Mouse (Mus musculus) retina, postnatal 1 day (tissue): ENCODE results near the gene Elf3.
A peak's percentile ranks its signal among the peaks of the same experiment; 100 is the strongest.
"Not testable (repeated sequence)": the region's sequence is repeated elsewhere in the genome, so short reads cannot be mapped to it uniquely, and the experiment has no call there.

ENCODE experiments used
- DNase-seq: peaks from one replicate; pipeline ENCODE4 v3.0.0-alpha.2; 2012

Gene Elf3

DNA sequence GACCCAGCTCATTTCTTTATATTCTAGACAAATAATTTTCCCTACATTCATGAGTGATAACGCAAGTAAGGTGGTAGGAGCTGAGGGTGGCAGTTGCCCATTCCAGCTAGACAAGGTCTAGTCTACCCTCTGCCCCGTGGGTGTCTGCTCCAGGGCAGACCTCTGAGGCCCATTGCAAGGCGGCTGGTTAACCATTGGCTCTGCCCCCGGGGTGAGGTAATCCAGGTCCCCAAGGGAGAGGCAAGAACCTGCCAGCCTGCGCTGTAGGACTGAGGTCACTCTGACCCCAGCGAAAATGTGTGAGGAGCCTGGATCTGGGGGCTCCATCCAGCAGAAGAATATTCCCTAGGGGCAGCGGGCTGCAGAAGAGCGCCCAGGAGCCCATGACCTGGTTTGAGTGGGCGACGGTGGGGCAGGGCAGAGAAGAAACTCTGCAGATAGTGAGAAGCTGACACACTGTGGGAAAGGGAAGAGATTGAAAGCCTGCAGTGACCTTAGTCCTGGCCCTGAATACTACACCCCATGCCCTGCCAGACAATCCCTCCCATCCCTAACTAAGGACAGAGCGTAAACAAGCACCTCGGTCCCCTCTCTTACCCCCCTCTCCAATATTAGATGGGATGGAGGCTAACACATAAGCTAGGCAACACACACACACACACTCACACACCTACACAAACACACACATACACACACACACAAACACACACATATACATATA, 21.1 kb downstream of the Elf3 start:
- DNase-seq = no peak

DNA sequence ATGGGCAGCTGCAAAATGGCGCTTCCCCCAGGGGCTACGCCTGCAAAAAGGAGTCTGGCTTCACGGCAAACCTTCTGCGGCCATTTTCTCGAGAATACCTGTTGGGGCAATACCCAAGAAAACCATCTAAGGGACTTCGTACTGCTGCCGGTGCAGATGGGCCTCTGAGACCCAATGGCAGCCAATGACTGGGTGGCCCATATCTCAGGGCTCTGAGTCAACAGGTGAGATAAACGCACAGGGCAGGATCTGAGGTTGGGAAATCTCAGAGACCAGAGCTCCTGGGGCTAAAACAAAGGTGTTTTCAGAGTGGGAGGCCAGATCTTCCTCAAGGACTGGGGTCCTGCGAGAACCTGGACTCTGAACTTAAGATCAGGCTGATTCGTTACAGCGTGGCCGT, 23.6 kb downstream of the Elf3 start:
- no peak for DNase-seq

DNA sequence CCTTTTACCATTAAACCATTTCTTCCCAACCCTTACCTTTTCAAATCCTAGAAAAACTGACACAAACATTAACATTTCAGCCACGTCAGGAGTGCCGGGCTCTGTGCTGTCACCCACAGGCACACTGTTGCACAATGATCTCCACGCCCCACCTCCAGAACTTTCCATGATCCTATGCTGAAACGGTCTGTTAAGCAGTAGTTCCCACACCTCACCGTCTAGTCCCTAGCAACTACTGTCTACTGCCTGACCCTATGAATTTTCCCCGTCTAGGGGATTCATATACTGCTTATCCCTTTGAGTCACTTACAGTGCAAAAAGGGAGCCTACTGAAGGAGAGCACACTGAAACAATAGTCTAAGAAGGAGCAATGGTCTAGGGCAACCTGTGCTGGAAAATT, 24.4 kb downstream of the Elf3 start:
- DNase-seq = no peak

DNA sequence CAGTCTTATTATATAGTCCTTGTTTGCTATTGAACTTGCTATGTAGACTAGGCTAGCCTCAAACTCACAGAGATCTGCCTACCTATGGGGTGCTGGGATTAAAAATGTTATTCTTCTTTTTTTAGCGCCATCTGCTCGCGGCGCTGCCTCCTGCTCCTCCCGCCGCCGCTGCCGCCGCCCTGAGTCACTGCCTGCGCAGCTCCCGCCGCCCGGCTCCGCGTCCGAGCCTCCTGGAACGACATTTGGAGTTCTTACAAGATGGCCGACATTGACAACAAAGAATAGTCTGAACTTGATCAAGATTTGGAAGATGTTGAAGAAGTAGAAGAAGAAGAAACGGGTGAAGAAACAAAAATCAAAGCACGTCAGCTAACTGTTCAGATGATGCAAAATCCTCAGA, 26.5 kb downstream of the Elf3 start:
- DNase-seq = not testable (repeated sequence)

DNA sequence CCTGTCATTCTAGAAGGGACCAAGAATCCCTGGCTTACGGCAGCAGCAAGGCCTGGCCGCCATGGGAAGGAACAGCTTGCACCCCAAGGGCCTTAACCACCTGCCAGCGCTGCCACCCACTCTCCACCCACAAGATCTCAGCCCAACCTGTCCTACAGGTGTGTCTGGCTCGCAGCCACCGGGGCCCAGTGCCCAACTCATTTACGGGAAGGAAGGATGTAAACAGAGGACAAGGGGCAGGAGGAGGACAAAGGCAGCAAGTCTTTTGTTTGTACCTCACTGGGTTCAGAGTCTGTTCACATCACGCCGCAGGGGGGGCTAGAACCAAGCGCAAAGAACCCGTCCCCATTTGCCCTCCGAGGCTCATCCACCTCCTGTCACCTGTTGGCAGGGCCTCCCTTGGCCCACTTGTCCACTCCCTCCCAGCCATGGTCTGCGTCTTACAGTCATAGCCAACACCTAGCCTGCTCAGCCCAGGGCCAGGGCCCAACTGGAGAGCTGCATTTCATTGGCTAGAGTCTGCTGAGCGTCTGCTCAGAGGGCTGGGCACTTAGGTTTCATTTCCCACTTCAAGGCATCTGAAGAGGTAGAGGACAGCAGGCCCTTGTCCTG, 30.9 kb downstream of the Elf3 start:
- DNase-seq = no peak

DNA sequence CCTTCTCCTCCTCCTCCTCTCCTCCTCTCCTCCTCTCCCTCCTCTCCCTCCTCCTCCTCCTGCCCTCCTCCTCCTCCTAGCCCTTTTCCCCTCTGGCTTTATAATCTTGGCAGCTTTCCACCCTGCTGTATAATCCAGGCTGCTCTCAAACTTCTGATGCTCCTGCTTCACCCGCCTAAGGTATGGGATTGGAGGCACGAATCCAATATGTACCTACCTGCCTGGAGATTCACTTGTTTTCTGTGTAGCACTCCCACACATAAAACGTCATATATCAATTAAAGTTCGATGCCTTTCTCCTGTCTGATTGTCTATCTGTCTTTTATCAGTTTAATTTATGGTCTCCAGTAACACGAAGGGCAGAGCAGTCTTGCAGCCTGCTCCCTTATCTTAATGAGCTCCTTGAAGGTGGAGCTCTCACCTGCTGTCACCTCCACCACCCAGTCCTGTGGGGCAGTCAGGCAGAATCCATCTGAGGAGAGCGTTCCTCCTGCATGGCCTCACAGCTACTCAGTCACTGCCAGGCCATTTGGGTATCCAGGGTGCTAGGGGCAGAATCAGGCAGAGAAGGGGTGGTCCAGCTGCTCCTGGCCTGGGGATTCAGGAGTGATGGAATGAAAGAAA, 33.3 kb downstream of the Elf3 start:
- peak; percentile 21 for DNase-seq

DNA sequence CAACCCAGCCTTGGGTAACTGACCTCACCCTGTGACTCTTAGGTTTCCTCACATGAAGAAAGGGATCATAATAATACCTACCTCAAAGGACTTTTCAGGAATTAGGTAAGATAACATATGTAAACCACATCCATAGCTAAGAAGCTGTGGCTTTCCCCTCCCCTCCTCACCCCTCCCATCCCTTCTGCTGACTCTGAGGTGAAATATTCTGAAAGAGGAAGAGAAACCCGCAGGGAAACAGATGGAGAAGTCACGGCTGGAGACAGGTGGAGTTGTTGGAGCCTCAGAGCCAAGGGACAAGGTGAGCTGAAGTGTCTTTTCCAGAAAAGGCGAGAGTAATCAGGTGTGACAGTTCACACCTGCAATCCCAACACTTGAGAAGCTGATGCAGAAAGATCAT, 34.2 kb downstream of the Elf3 start:
- no peak for DNase-seq

DNA sequence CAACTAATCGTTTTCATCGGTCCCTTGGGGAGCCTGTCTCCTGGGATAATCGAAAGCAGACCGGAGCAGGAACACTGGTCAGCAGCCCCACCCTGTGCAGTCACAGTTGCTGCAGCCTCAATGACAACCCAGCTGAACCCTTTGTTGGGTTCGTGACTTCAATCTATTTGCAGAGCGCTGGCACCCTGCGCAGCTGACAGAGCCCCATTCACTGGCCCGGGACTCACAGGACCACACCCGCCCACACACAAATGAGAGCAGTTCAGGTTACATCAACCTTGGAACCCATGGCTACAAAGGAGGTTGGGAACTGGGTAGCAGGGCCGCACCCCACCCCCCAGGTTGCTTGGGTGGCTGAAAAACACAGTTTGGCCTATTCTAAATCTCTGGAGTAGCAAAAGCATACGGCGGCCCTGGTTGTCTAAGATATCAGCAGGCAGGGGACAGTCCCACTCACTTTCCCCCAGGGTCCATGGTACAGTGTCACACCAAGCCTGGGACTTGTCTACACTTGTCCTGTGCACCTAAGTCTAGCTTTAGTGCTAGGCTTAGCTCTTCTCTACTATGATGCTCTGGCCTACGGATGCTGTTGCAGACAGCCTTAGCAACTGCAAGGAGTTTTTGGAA, 40.6 kb downstream of the Elf3 start:
- no peak for DNase-seq

DNA sequence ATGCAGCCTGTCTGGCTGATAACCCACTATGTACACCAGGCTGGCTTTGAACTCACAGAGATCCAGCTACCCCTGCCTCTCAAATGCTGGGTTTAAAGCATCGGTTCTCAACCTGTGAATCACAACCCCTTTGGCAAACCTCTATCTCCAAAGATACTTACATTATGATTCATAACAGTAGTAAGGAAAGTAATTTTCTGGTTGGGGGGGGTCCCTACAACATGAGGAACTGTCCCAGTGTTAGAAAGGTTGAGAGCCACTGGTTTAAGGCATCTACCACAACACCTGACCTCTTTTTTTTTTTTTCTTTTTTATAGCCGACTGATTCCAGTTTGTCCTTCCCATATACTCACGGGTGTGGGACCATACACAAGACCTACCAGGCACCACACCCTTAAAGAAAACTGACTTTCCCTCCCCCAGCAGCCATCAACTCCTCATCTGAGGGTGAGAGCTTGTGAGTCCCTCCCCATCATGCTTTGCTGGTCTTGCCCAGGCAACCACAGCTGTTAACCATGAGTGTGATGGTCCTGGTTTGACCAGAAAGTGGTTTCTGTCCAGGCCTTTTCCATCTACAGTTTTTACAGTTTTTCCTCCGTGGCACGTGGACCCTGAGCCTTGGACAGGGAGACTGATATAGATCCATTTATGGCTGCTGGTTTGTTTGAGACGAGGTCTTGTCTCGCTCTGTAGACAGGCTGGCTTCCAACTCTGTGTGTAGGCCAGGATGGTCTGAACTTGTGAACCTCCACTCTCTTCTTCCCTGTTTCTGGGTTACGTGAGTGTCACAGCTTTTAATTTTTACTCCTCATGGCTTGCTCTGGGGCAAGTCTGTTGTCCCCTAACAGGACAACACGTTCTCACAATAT, 44.4 kb downstream of the Elf3 start:
- no peak for DNase-seq

DNA sequence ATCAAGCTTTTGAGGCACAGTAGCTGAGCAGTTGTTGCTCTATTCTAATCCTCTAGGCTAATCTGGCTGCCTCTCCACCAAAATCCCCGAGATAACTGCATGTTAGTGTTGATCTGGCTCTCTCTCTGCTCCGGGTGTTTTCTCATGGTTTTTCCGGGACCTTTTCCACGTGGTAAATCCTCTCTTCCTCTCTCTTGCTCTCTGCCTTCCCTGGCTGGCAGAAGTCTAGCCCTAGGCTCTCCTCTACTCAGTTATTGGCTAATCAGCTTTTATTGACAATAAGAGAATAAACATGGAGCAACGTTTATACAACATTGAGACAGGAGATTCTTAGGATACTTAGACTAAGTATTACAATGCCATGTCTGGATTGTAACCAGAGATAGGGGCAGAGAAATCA, 47.9 kb downstream of the Elf3 start:
- DNase-seq = peak; percentile 22

DNA sequence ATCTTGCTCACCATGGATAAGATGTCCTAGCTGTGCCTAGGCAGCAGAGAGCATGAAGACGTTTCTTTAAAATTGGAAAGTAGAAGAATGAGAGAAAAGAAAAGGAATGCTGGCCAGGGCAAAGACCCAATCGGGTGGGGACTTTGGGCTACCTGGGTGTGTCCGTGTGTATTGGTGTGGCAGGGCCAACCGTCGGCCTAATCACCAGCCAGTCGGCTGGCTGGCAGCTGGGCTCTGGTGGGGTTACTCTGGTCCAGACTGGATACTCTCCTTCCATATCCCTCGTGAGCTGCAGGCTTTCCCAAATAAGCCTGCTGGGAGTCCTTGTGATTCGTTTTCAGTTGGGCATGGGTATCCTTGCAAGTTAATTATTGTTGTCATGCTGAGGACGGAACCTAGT, 49.7 kb downstream of the Elf3 start:
- no peak for DNase-seq

DNA sequence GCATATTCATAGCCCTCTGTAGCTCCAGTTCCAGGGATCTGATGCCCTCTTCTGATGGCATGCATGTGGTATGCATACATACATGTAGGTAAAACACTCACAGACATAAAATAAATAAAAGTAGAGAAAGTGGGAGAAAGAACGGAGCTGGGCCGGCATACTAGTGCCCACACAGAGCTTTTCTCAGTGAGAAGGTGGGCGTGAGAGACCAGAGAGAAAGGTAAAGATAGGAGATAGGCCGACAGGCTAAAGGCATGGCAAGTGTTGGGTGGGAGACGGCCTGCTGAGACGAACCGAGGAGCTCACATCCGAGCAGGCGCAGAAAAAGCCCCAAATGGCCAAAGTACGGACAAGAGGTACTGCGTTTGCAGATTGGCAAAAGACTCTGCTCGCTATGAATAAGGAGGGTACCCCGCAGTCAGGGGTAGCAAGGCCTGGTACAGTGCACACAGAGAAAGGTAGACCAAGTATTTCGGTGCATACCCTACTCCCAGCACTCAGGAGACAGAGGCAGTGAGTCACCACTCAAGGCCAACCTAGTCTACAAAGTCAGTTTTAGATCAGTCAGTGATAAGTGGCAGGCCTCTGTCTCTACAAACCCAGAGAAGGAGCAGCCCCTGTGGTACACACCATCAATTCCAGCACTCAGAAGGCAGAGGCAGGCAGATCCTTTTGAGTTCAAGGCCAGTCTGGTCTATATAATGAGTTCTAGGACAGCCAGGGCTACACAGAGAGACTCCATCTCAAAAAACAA, 51.6 kb downstream of the Elf3 start:
- DNase-seq = no peak

DNA sequence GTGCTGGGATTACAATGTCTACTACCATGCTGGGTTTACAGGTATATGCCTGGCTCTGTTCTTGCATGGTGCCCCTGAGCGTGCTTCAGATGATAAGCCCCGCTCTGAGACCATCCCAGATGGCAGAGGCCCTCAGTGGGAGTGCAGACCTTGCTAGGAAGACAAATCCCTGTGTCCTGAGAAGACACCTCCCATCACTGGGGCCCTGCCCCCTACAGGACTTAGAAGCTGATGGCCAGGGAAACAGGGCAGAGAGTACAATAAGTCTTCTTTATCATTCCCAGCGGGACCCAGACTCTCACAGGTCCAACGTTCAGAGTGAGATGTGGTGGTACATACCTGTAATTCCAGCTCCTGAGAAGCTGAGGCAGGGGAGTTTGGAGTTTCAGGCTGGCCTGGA, 53.1 kb downstream of the Elf3 start:
- no peak for DNase-seq

DNA sequence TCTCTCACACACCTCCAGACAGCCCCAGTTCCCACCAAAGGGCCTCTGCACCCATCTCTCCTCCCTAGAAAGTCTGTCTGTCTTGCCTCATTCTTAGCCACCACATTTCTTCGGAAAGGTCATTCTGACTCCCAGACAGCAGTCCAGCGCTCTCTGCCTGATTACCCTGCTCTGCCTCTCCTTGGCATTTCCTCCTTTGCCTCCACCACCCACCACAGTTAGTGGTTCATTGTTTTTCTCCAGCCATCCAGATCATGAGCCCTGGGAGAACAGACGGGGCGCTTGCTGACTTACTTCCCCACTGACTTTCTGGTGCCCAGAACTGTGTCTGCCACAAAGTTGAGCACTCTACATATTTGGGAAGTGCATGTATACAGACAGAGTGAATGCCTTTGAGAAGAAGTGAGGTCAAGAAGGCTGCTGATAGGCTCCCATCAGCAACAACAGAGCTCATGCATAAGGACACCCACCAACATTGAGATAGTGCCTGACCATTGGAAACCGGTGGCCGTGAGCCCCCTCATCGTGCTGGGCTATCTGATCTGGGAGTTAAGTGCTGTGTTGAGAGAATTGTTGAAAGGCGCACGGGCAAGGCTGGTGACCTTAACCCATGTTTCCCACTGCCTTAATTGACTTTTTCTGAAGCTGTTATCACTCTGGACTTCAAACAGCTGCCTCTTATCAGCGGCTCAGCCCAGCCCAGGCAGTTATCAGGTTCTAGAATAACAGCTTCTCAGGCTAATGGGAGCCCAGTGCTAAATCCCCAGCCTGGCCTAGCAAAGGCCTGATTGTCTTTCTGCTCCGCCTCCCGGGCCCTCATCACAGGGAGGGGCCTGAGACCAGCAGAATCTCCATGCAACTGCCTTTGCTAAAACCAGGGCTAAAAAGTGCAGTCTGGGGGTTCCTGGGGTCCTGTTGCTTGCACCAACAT, 53.9 kb downstream of the Elf3 start:
- peak; percentile 48 for DNase-seq
